Mouse (Mus musculus) midbrain, postnatal 0 days (tissue): Measurements from ENCODE around the gene Snap25. TPM values are rescaled to one million over a fixed set of nuclear protein-coding genes. Genes with fewer than 3 reads are reported as not detected.

Experiments used
- ATAC-seq: fragments of 200-750 bp; cut with Nextera tagmentation; 2 replicates; pipeline ENCODE4 v1.8.0; 2017; ENCODE audit warnings: moderate number of reproducible peaks, mild to moderate bottlenecking, moderate TSS enrichment, moderate library complexity; ENCODE audit not compliant: low FRiP score
- DNase-seq: peaks from one replicate; pipeline ENCODE4 v3.0.0-alpha.2; 2015; ENCODE audit warnings: low spot score
- H3K27ac ChIP-seq: fragments of 300-500 bp; sonication (generic); 2 replicates; pipeline ENCODE4 v1.5.1; 2014; ENCODE audit warnings: low read depth, mild to moderate bottlenecking, low read length, mixed read lengths
- H3K27me3 ChIP-seq: fragments of 300-500 bp; sonication (generic); 2 replicates; pipeline ENCODE4 v1.6.1; 2014; ENCODE audit warnings: low read length, control low read depth, mixed read lengths; ENCODE audit not compliant: insufficient read depth
- H3K36me3 ChIP-seq: fragments of 300-500 bp; sonication (generic); 2 replicates; pipeline ENCODE4 v1.6.1; 2014; ENCODE audit warnings: low read length, control low read depth, mixed read lengths; ENCODE audit not compliant: insufficient read depth
- H3K4me1 ChIP-seq: fragments of 300-500 bp; sonication (generic); 2 replicates; pipeline ENCODE4 v1.6.1; 2014; ENCODE audit warnings: mild to moderate bottlenecking, control low read depth, antibody characterized with exemption, low read length, mixed read lengths; ENCODE audit not compliant: insufficient read depth
- H3K4me2 ChIP-seq: fragments of 300-500 bp; sonication (generic); 2 replicates; pipeline ENCODE4 v1.6.1; 2014; ENCODE audit warnings: low read depth, mild to moderate bottlenecking, low read length, mixed read lengths; ENCODE audit not compliant: poor library complexity, severe bottlenecking
- H3K4me3 ChIP-seq: fragments of 300-500 bp; sonication (generic); 2 replicates; pipeline ENCODE4 v1.5.1; 2014; ENCODE audit warnings: low read depth, mild to moderate bottlenecking, low read length, moderate library complexity
- H3K9ac ChIP-seq: fragments of 300-500 bp; sonication (generic); replicated peaks from 2 replicates; pipeline ENCODE4 v1.6.1; 2014; ENCODE audit warnings: mild to moderate bottlenecking, low read length, moderate library complexity, mixed read lengths; ENCODE audit not compliant: poor library complexity, severe bottlenecking
- H3K9me3 ChIP-seq: fragments of 300-500 bp; sonication (generic); 2 replicates; pipeline ENCODE4 v1.6.1; 2016; ENCODE audit warnings: low read length, control low read depth
- CTCF ChIP-seq: IDR thresholded peaks from 2 replicates; pipeline ENCODE4 v1.5.1; 2016; ENCODE audit warnings: antibody characterized with exemption, mild to moderate bottlenecking
- WGBS: fragments of 180-500 bp; shearing (Covaris S2); extraction: QIAGEN DNeasy Blood & Tissue Kit; methylation state at CpG from one replicate; pipeline ENCODE4 v1.1.7; 2014; 5-methylcytosine and 5-hydroxymethylcytosine counted together
- polyA plus RNA-seq: library from polyadenylated mRNA; unstranded; fragments of >200 nt; fragmentation: Nextera tagmentation; extraction: Ambion mirVana; gene quantifications from 2 replicates; pipeline ENCODE4 v1.2.1, GENCODE M21; 2015
- total RNA-seq: library from RNA; depleted of rRNA; stranded (reverse); fragments of >200 nt; gene quantifications from 2 replicates; pipeline ENCODE4 v1.2.3, GENCODE M21; 2014

Snap25 gene
- total and polyA plus RNA-seq, 2 experiments from 2014 or later, result 253 to 327 TPM

DNA sequence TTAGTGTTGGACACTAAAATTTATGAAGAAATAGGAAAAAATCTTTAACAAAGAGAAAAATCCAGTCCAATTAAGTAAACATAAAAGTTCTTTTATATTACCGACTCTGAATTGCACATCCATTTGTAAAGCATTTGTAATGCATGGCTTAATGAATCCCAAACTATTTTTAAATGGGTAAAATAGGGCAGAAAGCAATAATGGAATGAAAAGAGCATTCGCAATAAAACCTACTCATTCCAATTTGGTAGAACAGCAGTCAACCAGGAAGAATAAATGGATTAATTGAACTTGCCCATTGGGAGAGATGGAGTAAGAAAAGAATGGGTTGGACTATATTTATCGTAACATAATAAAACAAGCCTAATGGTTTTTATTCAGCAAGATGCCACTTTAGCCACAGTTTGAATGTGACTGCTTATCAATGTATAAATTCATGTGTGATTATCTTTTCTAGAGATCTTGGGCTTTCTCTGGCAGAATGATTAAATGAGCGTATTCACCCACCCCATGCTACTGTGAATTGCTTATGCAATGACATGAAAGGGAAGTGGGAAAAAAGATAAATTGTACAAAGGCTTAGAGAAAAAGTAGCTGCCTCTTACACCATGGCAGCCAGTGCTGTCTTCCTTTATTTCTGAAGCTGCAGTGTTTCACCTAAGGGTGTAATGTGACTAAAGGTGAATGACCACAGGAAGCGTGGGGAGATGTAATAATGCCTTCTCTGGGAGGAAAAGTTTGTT is 45.7 kb downstream of the Snap25 start:
- DNase-seq (no peak), ATAC-seq (no peak)
- no peak for TF ChIP-seq CTCF
- Histone ChIP-seq H3K9ac (no peak overlapping the region), H3K4me2 (no peak overlapping the region), H3K36me3 (0 out of 2 replicates have a peak, but pooled peaks cover 3% of the 10 kb centered on the region), H3K4me3 (no peak overlapping the region), H3K9me3 (no peaks in the 10 kb centered on the region), H3K4me1 (no peaks in the 10 kb centered on the region), H3K27ac (no peak overlapping the region), H3K27me3 (no peaks in the 10 kb centered on the region)
- 74% methylated on average over 5 of the region's 5 CpGs for WGBS

DNA sequence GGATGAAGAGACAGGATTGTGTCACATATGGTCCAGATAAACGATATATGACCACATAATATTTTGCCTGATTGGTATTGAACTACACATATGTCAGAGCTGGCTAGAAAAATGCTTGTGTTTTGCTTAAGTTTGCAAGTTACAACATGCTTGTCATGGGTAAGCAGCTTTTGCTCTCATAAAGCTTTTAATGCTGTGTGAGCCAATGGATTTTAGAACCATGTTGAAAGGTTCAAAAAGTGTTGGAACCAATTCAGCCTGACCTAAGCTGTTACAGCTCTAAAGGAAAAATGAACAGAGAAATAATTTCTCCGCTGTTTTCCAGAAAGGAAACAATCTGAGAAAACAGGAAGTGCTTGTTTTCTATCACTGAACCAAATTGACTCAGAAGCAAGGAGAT is 64.9 kb downstream of the Snap25 start:
- no peak for TF ChIP-seq CTCF
- H3K4me3 ChIP-seq, result no peak overlapping the region
- whole genome bisulfite sequencing, result 83% methylated on average over 2 of the region's 2 CpGs

DNA sequence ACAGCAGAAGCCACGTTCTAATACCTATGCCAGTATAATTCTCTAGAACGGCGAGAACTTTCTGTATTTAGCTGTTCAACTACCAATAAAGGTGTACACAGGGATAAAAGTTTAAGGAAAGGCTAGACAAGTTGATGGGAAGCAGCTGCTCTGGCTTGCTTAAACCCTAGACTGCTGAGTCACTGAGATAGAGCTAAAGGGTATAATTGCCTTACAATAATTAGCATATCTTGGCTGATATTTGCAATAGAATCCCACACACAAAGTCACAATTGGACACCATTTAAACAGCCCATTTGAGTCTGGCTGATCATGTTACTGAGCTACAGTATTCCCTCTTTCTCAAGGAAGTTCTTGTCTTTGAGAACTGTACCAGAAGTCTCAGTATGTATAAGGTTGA is 65.4 kb downstream of the Snap25 start:
- Histone ChIP-seq H3K4me3 (no peak overlapping the region), H3K9ac (no peak overlapping the region), H3K4me1 (no peaks in the 10 kb centered on the region), H3K9me3 (no peaks in the 10 kb centered on the region), H3K36me3 (peaks cover 3% of the 10 kb centered on the region), H3K4me2 (no peak overlapping the region), H3K27me3 (no peaks in the 10 kb centered on the region), H3K27ac (no peak overlapping the region)
- no peak for TF ChIP-seq CTCF
- ATAC-seq, result no peak
- 88% methylated on average over 3 of the region's 3 CpGs for WGBS
- DNase-seq, result no peak

More for the DNA sequence above, 64.9 kb downstream of the Snap25 start:
- Histone ChIP-seq H3K27ac (no peak overlapping the region), H3K36me3 (peaks cover 3% of the 10 kb centered on the region), H3K9me3 (no peaks in the 10 kb centered on the region), H3K9ac (no peak overlapping the region), H3K27me3 (no peaks in the 10 kb centered on the region), H3K4me2 (no peak overlapping the region), H3K4me1 (no peaks in the 10 kb centered on the region)
- DNase-seq (no peak), ATAC-seq (no peak)

DNA sequence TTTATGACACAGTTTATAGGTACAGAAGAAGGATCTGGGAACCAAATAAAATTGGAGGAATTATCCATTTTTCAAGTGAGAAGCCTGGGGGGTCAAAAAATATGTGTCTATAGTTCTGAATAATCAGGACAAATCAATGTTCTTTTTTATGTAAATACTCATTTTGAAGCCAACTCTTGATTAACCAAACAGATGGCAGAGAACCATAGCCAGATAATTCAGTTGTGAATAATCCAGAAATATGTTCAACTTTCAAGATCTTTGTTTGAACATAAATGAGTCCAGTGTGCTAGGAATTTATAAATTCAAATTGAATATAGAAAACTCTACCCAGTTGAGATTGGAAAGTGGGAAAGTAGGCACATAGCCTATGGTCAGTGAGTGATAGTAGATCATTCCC is 67.0 kb downstream of the Snap25 start:
- DNase-seq (no peak), ATAC-seq (no peak)
- Histone ChIP-seq H3K9me3 (no peaks in the 10 kb centered on the region), H3K4me3 (no peak overlapping the region), H3K4me1 (no peaks in the 10 kb centered on the region), H3K36me3 (peaks cover 3% of the 10 kb centered on the region), H3K27me3 (no peaks in the 10 kb centered on the region), H3K9ac (no peak overlapping the region), H3K27ac (no peak overlapping the region), H3K4me2 (no peak overlapping the region)
- TF ChIP-seq CTCF, result no peak

DNA sequence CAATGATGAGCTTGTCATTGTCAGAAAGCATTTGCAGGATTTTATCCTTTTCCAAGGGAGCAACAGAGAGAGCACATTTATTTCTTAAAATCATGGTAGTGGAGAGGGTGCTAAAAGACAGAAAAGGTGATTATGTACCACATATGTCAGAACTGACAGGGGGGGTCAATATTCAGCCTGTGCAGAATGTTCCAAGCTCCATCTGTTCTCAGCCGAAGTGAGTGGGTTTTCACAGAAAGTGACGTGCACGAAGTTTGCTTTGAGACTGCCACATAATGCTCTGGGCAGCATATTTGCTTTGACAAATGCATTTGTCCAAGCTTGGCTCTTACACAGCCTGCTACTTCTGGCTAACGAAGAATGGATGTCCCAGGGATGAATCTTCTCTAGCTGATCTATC is 71.1 kb downstream of the Snap25 start:
- no peak for ATAC-seq
- 87% methylated on average over 4 of the region's 4 CpGs for WGBS
- H3K36me3 ChIP-seq, result peaks cover 3% of the 10 kb centered on the region

DNA sequence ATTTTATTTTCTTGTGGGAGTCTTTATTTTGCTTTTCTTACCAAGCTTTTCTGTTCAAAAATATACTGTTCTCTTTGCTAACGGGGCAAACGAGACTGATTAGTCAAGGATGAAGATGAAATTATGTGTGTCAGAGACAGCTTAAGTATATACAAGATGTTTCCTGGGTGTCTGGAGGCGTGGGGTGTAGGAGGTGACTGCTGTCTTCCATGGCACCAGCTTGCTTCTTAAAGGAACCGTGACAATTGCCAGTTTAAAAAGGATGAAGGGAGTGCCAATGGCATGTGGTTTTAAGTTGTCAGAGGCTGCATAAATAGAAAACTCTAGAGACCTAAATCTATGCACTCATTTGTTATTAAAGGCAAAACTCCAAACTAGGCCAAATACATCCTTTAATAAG is 75.1 kb downstream of the Snap25 start:
- Histone ChIP-seq H3K9ac (no peak overlapping the region), H3K27me3 (no peaks in the 10 kb centered on the region), H3K27ac (no peak overlapping the region), H3K4me1 (no peaks in the 10 kb centered on the region), H3K4me2 (no peak overlapping the region), H3K4me3 (no peak overlapping the region), H3K36me3 (no peaks in the 10 kb centered on the region; the same call in 1 of the 2 replicates), H3K9me3 (no peaks in the 10 kb centered on the region)
- DNase-seq, result no peak
- ATAC-seq, result no peak
- 57% methylated on average over 4 of the region's 4 CpGs for WGBS
- TF ChIP-seq CTCF, result no peak

More for the DNA sequence above, 71.1 kb downstream of the Snap25 start:
- DNase-seq, result no peak
- Histone ChIP-seq H3K27ac (no peak overlapping the region), H3K9me3 (no peaks in the 10 kb centered on the region), H3K4me2 (no peak overlapping the region), H3K4me1 (no peaks in the 10 kb centered on the region), H3K4me3 (no peak overlapping the region), H3K9ac (no peak overlapping the region), H3K27me3 (no peaks in the 10 kb centered on the region)
- no peak for TF ChIP-seq CTCF
